Mouse (Mus musculus): ENCODE measurements around the gene Ebpl. TPM values are rescaled to one million over a fixed set of nuclear protein-coding genes. Genes with fewer than 3 reads are reported as not detected.

Gene Ebpl
- 1 to 10 TPM in 1 of 2 experiments, under 1 TPM in 1; 0.99 to 1.0 TPM for total RNA-seq (2023)

GRCm38 (mm10) chr14:61360131-61360980 lies at the start of gene Ebpl:
Gene Ebpl (minus strand): TSS chr14:61360439.

GRCm38 (mm10) chr14:61309593-61309992 lies 50.6 kb downstream of the Ebpl start, which contains the start of gene Arl11:
Gene Arl11 (plus strand): TSS chr14:61309753.

Other genes with a start within 250 kb of the Ebpl start
- gene Sacs, start 222.0 kb downstream of the Ebpl start, total RNA-seq (2023): 1 to 10 TPM; 5.3 to 5.4 TPM
- not detected for gene Sgcg, start 101.9 kb downstream of the Ebpl start, total RNA-seq (2023)
- 10 to 100 TPM; 66.4 to 73.6 TPM for gene Arl11, start 50.7 kb downstream of the Ebpl start, total RNA-seq (2023)
- 10 to 100 TPM; 18.5 to 23.2 TPM for gene Kpna3, start 79.4 kb upstream of the Ebpl start, total RNA-seq (2023)
- gene Spryd7, start 196.4 kb upstream of the Ebpl start, total RNA-seq (2023): 1 to 10 TPM; 2.0 to 3.1 TPM
- 1 to 10 TPM; 1.3 to 1.6 TPM for gene Trim13, start 237.8 kb upstream of the Ebpl start, total RNA-seq (2023)
- not detected for gene Kcnrg, start 247.0 kb upstream of the Ebpl start, total RNA-seq (2023)

Measured in neutrophil, adult 83 days (primary cell).